Mouse (Mus musculus): ENCODE data around the gene Arhgap23.

Gene Arhgap23

DNA sequence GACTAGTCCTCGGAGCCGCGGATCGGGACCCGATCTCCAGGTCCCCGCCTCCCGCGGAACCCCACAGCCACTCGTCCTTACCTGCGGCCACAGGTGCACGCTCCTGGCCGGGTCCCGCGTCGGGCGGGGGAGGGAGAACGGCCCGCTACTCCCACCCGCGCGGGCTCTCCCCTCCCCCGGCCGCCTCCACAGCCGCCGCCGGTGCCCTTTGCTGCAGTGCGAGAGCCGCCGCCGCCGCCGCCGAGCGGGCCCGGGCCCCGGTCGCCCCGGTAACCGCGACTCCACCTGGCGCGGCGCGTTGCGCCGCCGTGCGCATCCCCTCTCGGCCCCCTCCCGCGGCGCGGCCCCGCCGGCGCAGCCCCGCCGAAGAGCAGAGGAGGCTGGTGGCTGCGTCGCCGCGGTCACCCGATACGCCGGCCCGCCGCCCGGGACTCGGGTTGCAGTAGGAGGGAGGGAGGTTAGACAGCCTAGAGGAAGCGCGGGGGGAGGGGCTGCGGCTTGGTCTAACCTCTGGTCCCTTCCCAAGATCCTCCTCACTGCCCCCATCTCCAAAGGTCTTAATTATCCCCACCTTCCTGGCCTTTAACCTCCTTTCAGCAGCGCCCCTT, 131.6 kb downstream of the Arhgap23 start:
- DNase-seq (ENCODE audit: low read depth in 2 of 2, low spot score in 2 of 2) = no peak

DNA sequence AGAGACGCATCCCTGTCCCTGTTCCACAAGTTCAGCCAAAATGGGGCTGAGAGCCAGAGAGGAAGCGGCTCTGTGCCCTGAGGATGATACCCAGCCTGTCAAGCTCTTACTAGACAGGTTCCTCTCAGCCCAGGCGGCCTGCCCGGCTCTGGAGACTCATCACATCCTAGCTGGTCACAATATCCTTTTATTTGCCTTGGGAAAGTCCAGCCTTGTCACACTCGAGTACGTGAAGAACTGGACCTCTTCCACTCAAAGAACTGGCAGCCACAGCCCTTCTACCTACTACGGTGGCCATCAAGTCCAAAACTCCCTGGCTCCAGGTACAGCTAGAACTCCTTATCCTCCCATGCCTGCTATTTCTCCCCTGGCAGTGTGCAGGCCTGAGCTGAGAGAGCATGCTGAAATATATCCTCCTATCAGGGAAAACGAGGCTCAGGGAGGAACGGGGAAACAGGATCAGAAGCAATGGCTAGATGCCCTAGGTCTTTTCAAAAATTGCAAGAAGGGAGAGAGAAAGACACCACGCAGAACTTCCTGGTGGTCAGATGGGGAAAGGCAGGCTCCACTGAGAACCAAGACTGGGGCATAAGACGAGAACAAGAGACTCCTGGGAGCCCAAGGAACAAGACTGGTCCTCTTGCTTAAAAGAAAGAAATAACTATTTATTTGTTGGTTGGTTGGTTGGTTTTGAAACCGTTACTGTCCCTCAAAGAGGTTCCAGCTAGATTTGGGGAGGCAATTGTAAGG, 132.8 kb downstream of the Arhgap23 start:
- DNase-seq (ENCODE audit: low read depth in 2 of 2, low spot score in 2 of 2) = no peak

DNA sequence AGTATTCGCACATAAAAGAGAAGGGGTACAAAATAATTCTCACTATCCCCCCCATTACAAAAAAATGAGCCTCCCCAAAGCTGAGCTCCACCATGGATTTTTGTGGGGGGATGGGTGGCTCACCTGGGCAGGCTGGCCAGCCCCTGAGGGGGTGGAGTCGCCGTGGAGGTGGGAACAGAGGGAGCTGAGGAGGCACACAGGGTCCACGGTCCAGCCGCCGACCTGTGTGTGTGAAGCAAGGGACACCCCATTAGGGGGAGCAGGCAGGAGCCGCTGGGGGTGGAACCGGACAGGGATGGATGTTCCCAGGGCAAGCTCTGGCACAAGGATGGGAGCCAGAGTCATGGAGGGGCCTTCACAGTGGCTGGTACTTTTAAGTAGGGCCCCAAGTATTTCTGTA, 133.4 kb downstream of the Arhgap23 start:
- DNase-seq (ENCODE audit: low read depth in 2 of 2, low spot score in 2 of 2) = no peak

Measured in CD8-positive naive resting alpha-beta T cell, adult 2 months (primary cell).